Mouse (Mus musculus) myocyte (in vitro differentiated cells): Measurements from ENCODE around the gene Cd81. TPM values are rescaled to one million over a fixed set of nuclear protein-coding genes. Genes with fewer than 3 reads are reported as not detected.

Experiments used
- H3K27me3 ChIP-seq: one replicate; pipeline ENCODE4 v1.6.1; 2011; ENCODE audit not compliant: control insufficient read depth, insufficient read depth, insufficient read length
- H3K36me3 ChIP-seq: one replicate; pipeline ENCODE4 v1.6.1; 2011; ENCODE audit not compliant: control insufficient read depth, insufficient read depth
- H3K4me2 ChIP-seq: one replicate; pipeline ENCODE4 v1.6.1; 2011; ENCODE audit warnings: low read depth, control low read depth
- H3K4me3 ChIP-seq: one replicate; pipeline ENCODE4 v1.5.1; 2011; ENCODE audit warnings: mild to moderate bottlenecking, control low read depth, moderate library complexity
- H3K79me2 ChIP-seq: one replicate; pipeline ENCODE4 v1.6.1; 2011; ENCODE audit not compliant: control insufficient read depth, insufficient read depth
- H3ac ChIP-seq: one replicate; pipeline ENCODE4 v1.6.1; 2011; ENCODE audit not compliant: control insufficient read depth, insufficient read length
- CEBPB ChIP-seq: IDR thresholded peaks from 2 replicates; pipeline ENCODE4 v1.6.1; 2011; ENCODE audit warnings: mild to moderate bottlenecking, moderate library complexity; ENCODE audit not compliant: poor library complexity, insufficient read depth, severe bottlenecking
- E2F4 ChIP-seq: IDR thresholded peaks from one replicate; pipeline ENCODE4 v1.6.1; 2011; ENCODE audit warnings: mild to moderate bottlenecking, control low read depth, moderate library complexity; ENCODE audit not compliant: insufficient read depth
- MAX ChIP-seq: IDR thresholded peaks from one replicate; pipeline ENCODE4 v1.6.1; 2011; ENCODE audit warnings: low read depth, mild to moderate bottlenecking, control low read depth
- MYOD1 ChIP-seq, 3 experiments: IDR thresholded peaks; one replicate each; pipeline ENCODE4 v1.6.1; 2011; ENCODE audit warnings: control low read depth in 2 of 3, low read depth in 2 of 3, mild to moderate bottlenecking in 2 of 3, moderate library complexity in 1 of 3; ENCODE audit not compliant: insufficient read length in 2 of 3, control insufficient read depth in 1 of 3
- MYOG ChIP-seq, 3 experiments: IDR thresholded peaks; one replicate each; pipeline ENCODE4 v1.6.1; 2011; ENCODE audit warnings: control low read depth in 2 of 3, low read depth in 2 of 3, mild to moderate bottlenecking in 2 of 3; ENCODE audit not compliant: insufficient read length in 2 of 3, control insufficient read depth in 1 of 3, insufficient read depth in 1 of 3
- POLR2A ChIP-seq: IDR thresholded peaks from one replicate; pipeline ENCODE4 v1.6.1; 2011; ENCODE audit warnings: low read depth, mild to moderate bottlenecking, control low read depth, moderate library complexity; ENCODE audit not compliant: insufficient read length
- POLR2AphosphoS2 ChIP-seq: IDR thresholded peaks from one replicate; pipeline ENCODE4 v1.6.1; 2011; ENCODE audit warnings: low read depth, control low read depth; ENCODE audit not compliant: insufficient read length
- REST ChIP-seq: IDR thresholded peaks from one replicate; pipeline ENCODE4 v1.6.1; 2011; ENCODE audit warnings: mild to moderate bottlenecking, control low read depth, moderate library complexity; ENCODE audit not compliant: insufficient read depth, insufficient read length
- SRF ChIP-seq: IDR thresholded peaks from one replicate; pipeline ENCODE4 v1.6.1; 2011; ENCODE audit warnings: low read depth; ENCODE audit not compliant: control insufficient read depth, insufficient read length
- TCF12 ChIP-seq: IDR thresholded peaks from one replicate; pipeline ENCODE4 v1.6.1; 2011; ENCODE audit warnings: mild to moderate bottlenecking, control low read depth; ENCODE audit not compliant: poor library complexity, insufficient read depth, severe bottlenecking
- TCF3 ChIP-seq: IDR thresholded peaks from one replicate; pipeline ENCODE4 v1.6.1; 2011; ENCODE audit warnings: low read depth, control low read depth; ENCODE audit not compliant: insufficient read length
- USF1 ChIP-seq: IDR thresholded peaks from one replicate; pipeline ENCODE4 v1.6.1; 2011; ENCODE audit warnings: low read depth, mild to moderate bottlenecking, control low read depth, moderate library complexity
- polyA plus RNA-seq: library from polyadenylated mRNA; unstranded; fragments of >200 nt; fragmentation: generic; extraction: Trizol; gene quantifications from one replicate; pipeline ENCODE4 v1.2.1, GENCODE M21; 2012; ENCODE audit warnings: missing spikeins

Cd81 gene
- polyA plus RNA-seq, 1 experiment = 744 TPM

- Histone ChIP-seq H3K4me3 (no peak overlapping the region), H3ac (no peak overlapping the region), H3K4me2 (no peak overlapping the region), H3K36me3 (no peaks in the 10 kb centered on the region), H3K27me3 (no peaks in the 10 kb centered on the region), H3K79me2 (no peaks in the 10 kb centered on the region)
- TF ChIP-seq TCF3 = no peak
- TF ChIP-seq CEBPB = no peak
- no peak for TF ChIP-seq POLR2A
- no peak for TF ChIP-seq MYOD1 (IDR thresholded peaks at IDR 0.05; ENCODE audit: control insufficient read depth in 1 of 3, insufficient read length in 2 of 3, low read depth in 2 of 3)
- TF ChIP-seq MAX = no peak
- no peak for TF ChIP-seq MYOG (IDR thresholded peaks at IDR 0.05; ENCODE audit: control insufficient read depth in 1 of 3, insufficient read depth in 1 of 3, insufficient read length in 2 of 3, low read depth in 2 of 3)
- TF ChIP-seq POLR2AphosphoS2 = no peak
- no peak for TF ChIP-seq REST
- TF ChIP-seq E2F4 = no peak
- TF ChIP-seq USF1 = no peak
Observed at GRCm38 (mm10) chr7:143021356-143022164, 31.0 kb upstream of the Cd81 start.

GRCm38 (mm10) chr7:143023499-143023898 is 29.0 kb upstream of the Cd81 start:
- Histone ChIP-seq H3K4me3 (no peak overlapping the region), H3K79me2 (no peaks in the 10 kb centered on the region), H3K36me3 (no peaks in the 10 kb centered on the region), H3K27me3 (no peaks in the 10 kb centered on the region), H3K4me2 (no peak overlapping the region), H3ac (no peak overlapping the region)
- TF ChIP-seq E2F4 = no peak
- no peak for TF ChIP-seq MYOD1 (IDR thresholded peaks at IDR 0.05; ENCODE audit: control insufficient read depth in 1 of 3, insufficient read length in 2 of 3, low read depth in 2 of 3)

GRCm38 (mm10) chr7:143024293-143024692 is 28.2 kb upstream of the Cd81 start:
- H3K4me3 ChIP-seq = no peak overlapping the region

GRCm38 (mm10) chr7:143025496-143025895 is 27.0 kb upstream of the Cd81 start:
- H3K4me3 ChIP-seq = no peak overlapping the region
- no peak overlapping the region for H3K4me2 ChIP-seq
- no peaks in the 10 kb centered on the region for H3K27me3 ChIP-seq
- no peak for TF ChIP-seq SRF
- no peak for TF ChIP-seq MYOD1 (IDR thresholded peaks at IDR 0.05; ENCODE audit: control insufficient read depth in 1 of 3, insufficient read length in 2 of 3, low read depth in 2 of 3)
- TF ChIP-seq USF1 = no peak
- TF ChIP-seq TCF3 = no peak
- no peak for TF ChIP-seq E2F4
- no peak for TF ChIP-seq REST
- TF ChIP-seq MAX = no peak
- TF ChIP-seq TCF12 = no peak
- TF ChIP-seq POLR2A = no peak
- no peak for TF ChIP-seq POLR2AphosphoS2
- TF ChIP-seq MYOG (IDR thresholded peaks at IDR 0.05; ENCODE audit: control insufficient read depth in 1 of 3, insufficient read depth in 1 of 3, insufficient read length in 2 of 3, low read depth in 2 of 3) = no peak
- no peak for TF ChIP-seq CEBPB
- no peaks in the 10 kb centered on the region for H3K79me2 ChIP-seq
- H3ac ChIP-seq = no peak overlapping the region
- no peaks in the 10 kb centered on the region for H3K36me3 ChIP-seq

More at GRCm38 (mm10) chr7:143024293-143024692, 28.2 kb upstream of the Cd81 start:
- no peaks in the 10 kb centered on the region for H3K36me3 ChIP-seq
- H3K4me2 ChIP-seq = no peak overlapping the region
- TF ChIP-seq POLR2A (no peak), MAX (no peak), SRF (no peak), POLR2AphosphoS2 (no peak), MYOG (IDR thresholded peaks at IDR 0.05; ENCODE audit: control insufficient read depth in 1 of 3, insufficient read depth in 1 of 3, insufficient read length in 2 of 3, low read depth in 2 of 3) (no peak), E2F4 (no peak), TCF3 (no peak)
- no peaks in the 10 kb centered on the region for H3K79me2 ChIP-seq
- H3ac ChIP-seq = no peak overlapping the region
- no peaks in the 10 kb centered on the region for H3K27me3 ChIP-seq

- Histone ChIP-seq H3K4me3 (no peak overlapping the region), H3K36me3 (no peaks in the 10 kb centered on the region), H3K4me2 (no peak overlapping the region), H3K79me2 (no peaks in the 10 kb centered on the region), H3K27me3 (no peaks in the 10 kb centered on the region), H3ac (no peak overlapping the region)
- TF ChIP-seq POLR2AphosphoS2 (no peak), E2F4 (no peak), TCF12 (no peak), SRF (no peak), REST (no peak), USF1 (no peak), TCF3 (no peak), MAX (no peak), MYOG (IDR thresholded peaks at IDR 0.05; ENCODE audit: control insufficient read depth in 1 of 3, insufficient read depth in 1 of 3, insufficient read length in 2 of 3, low read depth in 2 of 3) (no peak), POLR2A (no peak), CEBPB (no peak), MYOD1 (IDR thresholded peaks at IDR 0.05; ENCODE audit: control insufficient read depth in 1 of 3, insufficient read length in 2 of 3, low read depth in 2 of 3) (no peak)
Observed at GRCm38 (mm10) chr7:143027196-143027595, 25.3 kb upstream of the Cd81 start.
